Mouse (Mus musculus): ENCODE data around the gene Fa2h.
"Not testable (repeated sequence)": the region's sequence is repeated elsewhere in the genome, so short reads cannot be mapped to it uniquely, and the experiment has no call there.

DNA sequence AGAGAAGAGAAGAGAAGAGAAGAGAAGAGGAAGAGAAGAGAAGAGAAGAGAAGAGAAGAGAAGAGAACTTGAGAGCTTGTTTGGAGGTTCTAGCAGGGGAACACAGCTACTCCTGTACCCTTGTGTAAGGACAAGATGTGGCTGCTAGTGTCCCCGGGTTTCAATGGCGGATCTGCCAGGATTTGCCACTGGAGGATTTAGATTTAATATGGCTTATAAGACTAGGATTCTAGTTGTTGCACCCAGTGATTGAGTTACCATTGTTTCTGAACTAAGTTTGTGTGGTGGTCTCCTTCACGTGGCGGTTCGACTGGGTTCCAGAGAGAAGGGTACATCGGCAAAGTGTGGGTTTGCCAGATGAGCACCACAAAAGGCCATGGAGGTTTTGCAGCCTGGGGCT is 79.7 kb downstream of the Fa2h start:
- not testable (repeated sequence) for TF ChIP-seq GATA1 (IDR thresholded peaks at IDR 0.05; ENCODE audit: borderline replicate concordance, low read length); FLI1 (IDR thresholded peaks at IDR 0.05; ENCODE audit: low read length)

All from megakaryocyte, embryonic 14.5 days (primary cell).